Mouse (Mus musculus): Measurements from ENCODE around the gene Tgm1.

- TF ChIP-seq GATA1 (IDR thresholded peaks at IDR 0.05; ENCODE audit: borderline replicate concordance, low read length) (no peak), FLI1 (IDR thresholded peaks at IDR 0.05; ENCODE audit: low read length) (no peak)
Observed at GRCm38 (mm10) chr14:55709509-55709908, 4.2 kb downstream of the Tgm1 start.

All from megakaryocyte, embryonic 14.5 days (primary cell).